Mouse (Mus musculus): ENCODE measurements around the gene Cfc1. TPM values are rescaled to one million over a fixed set of nuclear protein-coding genes. Genes with fewer than 3 reads are reported as not detected.

The Cfc1 gene
- total and polyA plus RNA-seq, 3 experiments, result not detected

DNA sequence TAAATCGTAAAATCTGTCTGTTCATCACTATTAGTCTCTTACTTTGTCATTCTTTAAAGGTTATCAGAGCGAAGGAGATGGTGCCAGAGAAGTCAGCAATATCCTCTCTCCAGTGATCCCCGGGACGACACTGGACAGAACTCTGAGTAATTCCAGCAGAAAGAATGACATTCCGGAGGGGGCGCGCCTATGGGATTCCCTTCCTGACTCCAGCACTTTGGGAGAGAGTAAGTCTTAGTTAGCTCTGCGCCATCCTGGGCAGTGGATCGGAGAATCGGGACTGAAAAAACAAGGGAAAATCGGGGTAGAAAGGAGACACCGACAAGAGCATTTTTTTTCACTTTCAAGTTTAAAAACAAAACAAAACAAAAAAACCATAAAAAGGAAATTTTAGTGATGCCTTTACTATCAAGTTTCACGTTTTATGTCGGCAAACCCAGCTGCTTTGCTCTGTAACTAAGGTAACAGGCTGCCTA is 881 bp downstream of the Cfc1 start:
- no peaks in the 10 kb centered on the region for H3K79me2 ChIP-seq (ENCODE audit: control insufficient read depth, insufficient read depth, low read length, poor library complexity)
- no peaks in the 10 kb centered on the region for H3K4me1 ChIP-seq (ENCODE audit: control insufficient read depth in 1 of 2, insufficient read depth in 2 of 2, low read length in 2 of 2)
- no peaks in the 10 kb centered on the region for H3K9me3 ChIP-seq (replicated peaks; ENCODE audit: insufficient read depth, low read length)
- no peaks in the 10 kb centered on the region for H3K36me3 ChIP-seq (ENCODE audit: control insufficient read depth in 1 of 2, insufficient read depth in 2 of 2, low read length in 2 of 2)
- H3K27me3 ChIP-seq (ENCODE audit: control insufficient read depth in 1 of 2, insufficient read depth in 2 of 2, low read length in 2 of 2), result no peaks in the 10 kb centered on the region
- no peak overlapping the region for H3K27ac ChIP-seq (ENCODE audit: control insufficient read depth, low read depth, low read length)
- no peak overlapping the region for H3K9ac ChIP-seq (ENCODE audit: control insufficient read depth, low read depth, low read length, poor library complexity, severe bottlenecking)
- H3K4me3 ChIP-seq (ENCODE audit: control insufficient read depth in 1 of 2, insufficient read depth in 1 of 2, low read depth in 2 of 2, low read length in 2 of 2), result no peak overlapping the region
- no peak for DNase-seq (ENCODE audit: low read depth, low spot score)
- TF ChIP-seq TAL1 (IDR thresholded peaks at IDR 0.05; ENCODE audit: low read length), result no peak
- TF ChIP-seq MAZ (IDR thresholded peaks at IDR 0.05; ENCODE audit: low read depth, low read length), result no peak
- no peak for TF ChIP-seq CHD2 (IDR thresholded peaks at IDR 0.05; ENCODE audit: low read length)
- TF ChIP-seq ETS1 (IDR thresholded peaks at IDR 0.05; ENCODE audit: low read depth, low read length), result no peak
- no peak for TF ChIP-seq NRF1 (IDR thresholded peaks at IDR 0.05; ENCODE audit: insufficient read depth, low read depth, low read length, poor library complexity, severe bottlenecking)

DNA sequence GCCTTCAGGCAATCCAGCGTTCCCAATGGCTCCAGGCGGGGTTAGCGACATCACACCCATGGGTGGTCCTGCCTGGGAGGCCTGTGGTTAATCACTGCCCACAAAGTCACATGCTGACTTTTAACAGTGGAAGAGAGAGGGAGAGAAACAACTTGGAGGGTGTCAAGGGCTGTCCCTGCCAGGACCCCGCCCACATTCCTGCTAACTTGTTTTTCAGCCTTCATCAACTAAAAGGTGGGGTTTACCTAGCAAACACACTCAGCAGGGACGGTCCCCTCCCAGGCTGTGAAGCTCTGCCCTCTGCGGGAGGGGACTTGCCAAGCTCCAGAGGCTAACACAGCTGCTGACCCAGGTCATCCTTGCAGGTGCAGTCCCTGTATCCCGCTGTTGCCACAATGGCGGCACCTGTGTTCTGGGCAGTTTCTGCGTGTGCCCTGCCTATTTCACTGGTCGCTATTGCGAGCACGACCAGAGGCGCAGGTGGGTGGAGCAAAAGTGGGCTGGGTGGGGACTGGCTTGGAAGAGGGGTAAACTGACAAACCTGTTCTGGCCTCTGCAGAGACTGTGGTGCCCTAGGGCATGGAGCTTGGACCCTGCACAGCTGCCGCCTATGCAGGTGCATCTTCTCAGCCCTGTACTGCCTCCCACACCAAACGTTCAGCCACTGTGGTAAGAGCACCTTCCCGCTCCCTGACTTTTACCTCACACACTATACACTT is 1.5 kb downstream of the Cfc1 start:
- Histone ChIP-seq H3K36me3 (ENCODE audit: control insufficient read depth in 1 of 2, insufficient read depth in 2 of 2, low read length in 2 of 2) (no peaks in the 10 kb centered on the region), H3K79me2 (ENCODE audit: control insufficient read depth, insufficient read depth, low read length, poor library complexity) (no peaks in the 10 kb centered on the region), H3K4me1 (ENCODE audit: control insufficient read depth in 1 of 2, insufficient read depth in 2 of 2, low read length in 2 of 2) (no peaks in the 10 kb centered on the region), H3K27me3 (ENCODE audit: control insufficient read depth in 1 of 2, insufficient read depth in 2 of 2, low read length in 2 of 2) (no peaks in the 10 kb centered on the region), H3K27ac (ENCODE audit: control insufficient read depth, low read depth, low read length) (no peak overlapping the region), H3K9ac (ENCODE audit: control insufficient read depth, low read depth, low read length, poor library complexity, severe bottlenecking) (no peak overlapping the region), H3K4me3 (ENCODE audit: control insufficient read depth in 1 of 2, insufficient read depth in 1 of 2, low read depth in 2 of 2, low read length in 2 of 2) (no peak overlapping the region), H3K9me3 (replicated peaks; ENCODE audit: insufficient read depth, low read length) (no peaks in the 10 kb centered on the region)
- TF ChIP-seq SIN3A (IDR thresholded peaks at IDR 0.05; ENCODE audit: low read length) (no peak), SMC3 (IDR thresholded peaks at IDR 0.05; ENCODE audit: low read depth, low read length) (no peak), MAX (IDR thresholded peaks at IDR 0.05; ENCODE audit: low read length) (no peak)
- no peak for DNase-seq (ENCODE audit: low read depth, low spot score)

DNA sequence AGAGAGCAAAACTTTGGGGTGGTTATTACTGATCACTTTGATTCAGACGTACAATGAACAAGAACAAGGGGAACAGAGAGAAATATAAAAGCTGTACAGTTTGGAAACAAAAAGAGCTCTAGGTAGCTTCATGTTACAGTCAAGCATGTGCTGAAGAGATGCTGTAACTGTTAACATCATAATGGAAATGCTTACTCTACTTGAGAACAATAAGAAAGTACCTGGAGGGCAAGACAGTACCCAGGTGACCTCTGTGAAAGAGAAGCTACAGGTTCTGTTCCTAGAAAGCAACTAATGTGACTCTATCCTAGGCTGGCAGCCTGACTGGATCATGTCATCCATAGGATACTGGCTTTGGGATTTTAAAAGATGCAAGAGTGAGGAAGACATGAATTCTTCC is 11.6 kb downstream of the Cfc1 start:
- Histone ChIP-seq H3K79me2 (ENCODE audit: control insufficient read depth, insufficient read depth, low read length, poor library complexity) (no peaks in the 10 kb centered on the region), H3K9me3 (replicated peaks; ENCODE audit: insufficient read depth, low read length) (no peaks in the 10 kb centered on the region), H3K4me3 (ENCODE audit: control insufficient read depth in 1 of 2, insufficient read depth in 1 of 2, low read depth in 2 of 2, low read length in 2 of 2) (no peak overlapping the region), H3K27ac (ENCODE audit: control insufficient read depth, low read depth, low read length) (no peak overlapping the region), H3K9ac (ENCODE audit: control insufficient read depth, low read depth, low read length, poor library complexity, severe bottlenecking) (no peak overlapping the region), H3K4me1 (ENCODE audit: control insufficient read depth in 1 of 2, insufficient read depth in 2 of 2, low read length in 2 of 2) (no peaks in the 10 kb centered on the region), H3K36me3 (ENCODE audit: control insufficient read depth in 1 of 2, insufficient read depth in 2 of 2, low read length in 2 of 2) (no peaks in the 10 kb centered on the region), H3K27me3 (ENCODE audit: control insufficient read depth in 1 of 2, insufficient read depth in 2 of 2, low read length in 2 of 2) (no peaks in the 10 kb centered on the region)
- TF ChIP-seq USF2 (IDR thresholded peaks at IDR 0.05; ENCODE audit: borderline replicate concordance in 1 of 2, insufficient read depth in 1 of 2, low read depth in 1 of 2, low read length in 2 of 2) (no peak), POLR2AphosphoS2 (IDR thresholded peaks at IDR 0.05; ENCODE audit: low read length) (no peak), TCF12 (IDR thresholded peaks at IDR 0.05; ENCODE audit: low read depth, low read length) (no peak), CTCF (IDR thresholded peaks at IDR 0.05 in 2 of 3, conservative IDR thresholded peaks at IDR 0.05 in 1 of 3; ENCODE audit: control insufficient read depth in 1 of 3, insufficient read depth in 1 of 3, low read depth in 2 of 3, low read length in 3 of 3, poor library complexity in 1 of 3, severe bottlenecking in 1 of 3) (no peak), GABPA (IDR thresholded peaks at IDR 0.05; ENCODE audit: low read depth, low read length) (no peak), GATA1 (IDR thresholded peaks at IDR 0.05; ENCODE audit: low read depth, low read length) (no peak), POLR2A (IDR thresholded peaks at IDR 0.05; ENCODE audit: control insufficient read depth in 1 of 2, insufficient read depth in 1 of 2, low read depth in 1 of 2, low read length in 2 of 2, poor library complexity in 1 of 2) (no peak), UBTF (IDR thresholded peaks at IDR 0.05; ENCODE audit: borderline replicate concordance, insufficient read depth, low read depth, low read length) (no peak), SIN3A (IDR thresholded peaks at IDR 0.05; ENCODE audit: low read length) (no peak), ELF1 (IDR thresholded peaks at IDR 0.05; ENCODE audit: low read depth, low read length) (no peak)
- no peak for DNase-seq (ENCODE audit: low read depth, low spot score)
